ENCODE assay signal across 15 mouse cellular contexts in genomic region chr8:125336799-125337198, GRCm38 (mm10).
DNase-seq lines count a peak whose midpoint lies in the region; ATAC-seq lines count a peak whose summit lies in the region.
"Had no signal": no experiment of that assay in that cellular context is flagged by ENCODE, and none has a peak within 500 bp of the region (broad histone marks: within the 10 kb centered on the region; RNA-seq: fewer than 3 reads in every experiment).

No protein-coding gene starts in this region.

- H3K4me1 ChIP-seq in hindbrain, embryonic 10.5 days (replicated peaks) = peaks cover 31% of the 10 kb centered on the region
- H3K4me1 ChIP-seq in hindbrain, embryonic 14.5 days (replicated peaks; ENCODE audit: control insufficient read depth, insufficient read depth, low read length) = peaks cover 22% of the 10 kb centered on the region

- H3K27me3 ChIP-seq in hindbrain, embryonic 10.5 days (ENCODE audit: insufficient read depth, poor library complexity, severe bottlenecking) = peaks cover 81% of the 10 kb centered on the region
- H3K27me3 ChIP-seq in hindbrain, embryonic 14.5 days (ENCODE audit: control insufficient read depth, insufficient read depth, low read length) = peaks cover 28% of the 10 kb centered on the region
- H3K27me3 ChIP-seq: liver, embryonic 15.5 days had no signal

- H3K36me3 ChIP-seq in hindbrain, embryonic 10.5 days = no peaks in the 10 kb centered on the region
- no peaks in the 10 kb centered on the region for H3K36me3 ChIP-seq in hindbrain, embryonic 14.5 days (replicated peaks; ENCODE audit: control insufficient read depth, insufficient read depth)
- H3K36me3 ChIP-seq: forebrain, embryonic 12.5 days; liver, embryonic 15.5 days had no signal

- ATAC-seq in hindbrain, embryonic 14.5 days (ENCODE audit: low FRiP score) = no peak
- ATAC-seq in megakaryocyte, adult 5-6 weeks (ENCODE audit: poor library complexity, severe bottlenecking) = peak; percentile 91

- WGBS in hindbrain, embryonic 10.5 days = 29% methylated on average over 3 of the region's 3 CpGs
- 25% methylated on average over 3 of the region's 3 CpGs for WGBS in hindbrain, embryonic 14.5 days

- H3K9ac ChIP-seq in hindbrain, embryonic 14.5 days = no peak overlapping the region
- H3K9ac ChIP-seq: forebrain, embryonic 12.5 days; liver, embryonic 15.5 days had no signal

- no peak overlapping the region for H3K4me3 ChIP-seq in hindbrain, embryonic 10.5 days
- no peak overlapping the region for H3K4me3 ChIP-seq in hindbrain, embryonic 14.5 days (replicated peaks; ENCODE audit: low read length)
- H3K4me3 ChIP-seq: forebrain, embryonic 12.5 days; liver, embryonic 15.5 days had no signal

- H3K9me3 ChIP-seq in hindbrain, embryonic 10.5 days = 0 out of 2 replicates have a peak, but pooled peaks cover 7% of the 10 kb centered on the region
- no peaks in the 10 kb centered on the region for H3K9me3 ChIP-seq in hindbrain, embryonic 14.5 days (ENCODE audit: control insufficient read depth, low read length)
- H3K9me3 ChIP-seq: forebrain, embryonic 12.5 days; liver, embryonic 15.5 days had no signal

- DNase-seq in hindbrain, embryonic 10.5 days (ENCODE audit: low spot score) = no peak
- no peak for DNase-seq in hindbrain, embryonic 14.5 days (ENCODE audit: low spot score)
- peak; percentile 56 to 61 for DNase-seq in spleen, postnatal 36 days (ENCODE audit: low spot score in 2 of 2)
- no peak for DNase-seq in spleen, adult 12 weeks (ENCODE audit: low spot score)
- DNase-seq in thymus, postnatal 4 days = peak; percentile 24
- DNase-seq in cerebellum, adult 11 months = no peak
- DNase-seq in heart, postnatal 4 days = no peak
- DNase-seq: cerebellum, adult 8-10 months; heart, postnatal 14 days; layer of hippocampus, adult 9-11 months; right cerebral cortex, postnatal 4 days had no signal

- H3K27ac ChIP-seq in hindbrain, embryonic 10.5 days = peak overlapping the region; percentile 13; the same call in 1 of the 2 replicates
- H3K27ac ChIP-seq in hindbrain, embryonic 14.5 days = no peak overlapping the region
- H3K27ac ChIP-seq: forebrain, embryonic 12.5 days; liver, embryonic 15.5 days; macrophage had no signal

- H3K4me2 ChIP-seq in hindbrain, embryonic 14.5 days (replicated peaks) = no peak overlapping the region
- H3K4me2 ChIP-seq: forebrain, embryonic 12.5 days; liver, embryonic 15.5 days had no signal

Comparison
In these comparisons a context has a peak if more than half of its experiments do, and no peak if none do; other contexts are left out.
1. DNase-seq: peak in spleen, postnatal 36 days (2 of 2) and thymus, postnatal 4 days (single experiment); none in hindbrain, embryonic 10.5 days (single experiment), hindbrain, embryonic 14.5 days (single experiment), spleen, adult 12 weeks (single experiment), cerebellum, adult 11 months (single experiment) and heart, postnatal 4 days (single experiment).